Mouse (Mus musculus): ENCODE results near the gene Plxna4.

- TF ChIP-seq POLR2A (IDR thresholded peaks at IDR 0.05; ENCODE audit: low read depth, low read length) (no peak), TCF12 (IDR thresholded peaks at IDR 0.05; ENCODE audit: low read depth, low read length) (no peak)
Measured at GRCm38 (mm10) chr6:32251674-32252073, 336.3 kb downstream of the Plxna4 start.
